Mouse (Mus musculus) cortical plate, adult 2 months (tissue): ENCODE measurements around the gene Chordc1. TPM values are rescaled to one million over a fixed set of nuclear protein-coding genes. Genes with fewer than 3 reads are reported as not detected.
"Not testable (repeated sequence)": the region's sequence is repeated elsewhere in the genome, so short reads cannot be mapped to it uniquely, and the experiment has no call there.

Experiments
- H3K27ac ChIP-seq: fragments of 200-500 bp; 2 replicates; pipeline ENCODE4 v1.5.1; 2012; ENCODE audit warnings: low read length, control low read depth, inconsistent platforms; ENCODE audit not compliant: insufficient read depth
- H3K4me1 ChIP-seq: fragments of 200-500 bp; 2 replicates; pipeline ENCODE4 v1.6.1; 2011; ENCODE audit warnings: low read length; ENCODE audit not compliant: control insufficient read depth, insufficient read depth
- H3K4me3 ChIP-seq: fragments of 200-500 bp; 2 replicates; pipeline ENCODE4 v1.5.1; 2011; ENCODE audit warnings: mild to moderate bottlenecking, low read length, control low read depth; ENCODE audit not compliant: insufficient read depth
- CTCF ChIP-seq: fragments of 200-500 bp; IDR thresholded peaks from 2 replicates; pipeline ENCODE4 v1.5.1; 2011; ENCODE audit warnings: mild to moderate bottlenecking, control low read depth, low read length; ENCODE audit not compliant: insufficient read depth; ENCODE audit errors: extremely low read depth
- POLR2A ChIP-seq: fragments of 200-500 bp; IDR thresholded peaks from 2 replicates; pipeline ENCODE4 v1.6.1; 2011; ENCODE audit warnings: mild to moderate bottlenecking, low read length, control low read depth; ENCODE audit not compliant: insufficient read depth; ENCODE audit errors: extremely low read depth
- polyA plus RNA-seq: library from polyadenylated mRNA; depleted of rRNA; stranded (reverse); fragments of >200 nt; gene quantifications from 2 replicates; pipeline ENCODE4 v1.2.3, GENCODE M21; 2012; rRNA removed

Gene Chordc1
- polyA plus RNA-seq: 37.6 and 39.0 TPM in 2 replicates

DNA sequence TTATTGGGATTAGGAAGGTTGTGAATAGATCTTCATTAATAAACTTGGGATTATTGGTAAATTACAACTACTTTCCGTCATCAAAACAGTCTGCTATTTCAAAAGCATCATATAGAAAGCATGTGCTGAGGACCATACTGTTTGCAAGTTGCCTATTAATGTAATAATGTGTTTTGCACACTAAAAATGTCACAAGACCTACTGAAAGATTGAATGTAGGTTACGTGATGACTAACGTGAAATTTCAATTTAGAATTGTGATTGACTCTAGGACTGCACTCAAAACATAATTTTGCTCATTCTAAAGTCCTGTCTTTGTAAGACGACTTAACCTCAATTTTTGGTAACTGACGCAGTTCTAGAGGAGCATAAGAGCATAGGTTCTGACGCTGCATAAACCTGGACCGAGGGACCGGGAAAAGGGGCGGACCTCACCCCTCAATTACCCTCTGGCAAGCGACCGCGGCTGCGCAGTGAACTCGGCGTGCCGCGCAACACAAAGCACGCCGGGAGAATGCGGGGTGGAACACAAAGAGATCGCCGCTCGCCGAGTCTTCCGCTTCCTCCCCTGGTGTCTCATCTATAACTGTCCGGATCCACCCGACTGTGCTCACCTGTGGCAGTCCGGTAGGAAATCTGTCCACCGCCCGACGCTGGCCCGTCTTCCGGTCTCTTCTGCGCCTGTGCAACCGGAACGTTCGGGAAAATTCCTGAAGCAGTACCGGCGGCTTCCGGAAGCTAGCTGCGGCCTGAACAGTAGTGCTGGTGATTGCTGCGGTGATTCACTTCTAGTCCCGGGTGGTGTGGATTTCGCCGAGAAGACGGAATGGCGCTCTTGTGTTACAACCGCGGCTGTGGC lies at the start of gene Chordc1:
Gene Chordc1, plus strand, starts transcription at position 555 of the 859 bp plus-strand sequence.
- TF ChIP-seq CTCF: no peak
- TF ChIP-seq POLR2A: peak; percentile 84
- peak within 1 kb of the TSS; percentile 72 for H3K4me3 ChIP-seq

GRCm38 (mm10) chr9:18275901-18276300 lies 16.0 kb upstream of the Chordc1 start:
- Histone ChIP-seq H3K4me3 (no peak overlapping the region), H3K4me1 (no peaks in the 10 kb centered on the region), H3K27ac (no peak overlapping the region)
- TF ChIP-seq CTCF: no peak
- no peak for TF ChIP-seq POLR2A

More for the DNA sequence above, at the start of gene Chordc1:
- Histone ChIP-seq H3K27ac (peak within 1 kb of the TSS; percentile 87), H3K4me1 (peaks cover 4% of the 10 kb centered on the region)

GRCm38 (mm10) chr9:18276844-18277243 lies 15.1 kb upstream of the Chordc1 start:
- no peaks in the 10 kb centered on the region for H3K4me1 ChIP-seq
- H3K27ac ChIP-seq: no peak overlapping the region
- no peak for TF ChIP-seq CTCF
- TF ChIP-seq POLR2A: no peak
- H3K4me3 ChIP-seq: no peak overlapping the region

- Histone ChIP-seq H3K4me1 (no peaks in the 10 kb centered on the region), H3K27ac (no peak overlapping the region), H3K4me3 (no peak overlapping the region)
- TF ChIP-seq POLR2A (no peak), CTCF (no peak)
These were observed 14.4 kb upstream of the Chordc1 start for GRCm38 (mm10) chr9:18277497-18277896.

DNA sequence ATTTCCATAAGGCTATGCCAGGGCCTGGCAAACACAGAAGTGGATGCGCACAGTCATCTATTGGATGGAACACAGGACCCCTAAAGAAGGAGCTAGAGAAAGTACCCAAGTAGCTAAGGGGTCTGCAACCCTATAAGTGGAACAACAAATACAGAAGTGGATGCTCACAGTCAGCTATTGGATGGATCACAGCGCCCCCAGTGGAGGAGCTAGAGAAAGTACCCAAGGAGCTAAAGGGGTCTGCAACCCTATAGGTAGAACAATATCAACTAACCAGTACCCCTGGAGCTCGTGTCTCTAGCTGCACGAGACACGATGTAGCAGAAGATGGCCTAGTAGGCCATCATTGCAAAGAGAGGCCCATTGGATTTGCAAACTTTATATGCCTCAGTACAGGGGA lies 13.2 kb upstream of the Chordc1 start:
- not testable (repeated sequence) for H3K27ac ChIP-seq
- 0 out of 2 replicates have a peak, but pooled peaks have one; percentile 8 for TF ChIP-seq CTCF

DNA sequence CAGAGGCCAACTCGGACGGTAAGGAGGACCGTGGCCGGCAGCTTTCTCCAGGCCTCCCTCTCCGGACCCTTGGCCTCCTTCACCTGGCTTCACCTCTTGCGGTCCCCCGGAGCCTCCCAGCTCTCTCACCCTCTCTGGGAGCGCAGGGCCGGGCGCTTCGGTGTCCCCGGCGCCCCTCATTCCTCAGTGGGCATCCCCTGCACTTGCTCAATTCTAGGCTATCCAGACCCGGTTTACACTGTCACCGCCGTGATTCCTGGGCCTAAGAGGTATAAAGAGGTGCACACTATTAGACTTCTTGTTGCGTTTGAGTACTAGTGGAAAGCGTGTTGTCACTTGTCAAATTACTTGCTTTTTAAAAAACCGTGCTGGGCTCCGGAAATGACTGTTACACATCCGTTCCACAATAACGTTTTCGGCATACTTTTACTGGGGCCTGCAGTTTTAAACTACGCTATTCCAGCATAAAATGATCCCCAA lies 558 bp downstream of the Chordc1 start:
- H3K4me1 ChIP-seq: peaks cover 4% of the 10 kb centered on the region
- H3K27ac ChIP-seq: peak overlapping the region; percentile 87
- peak overlapping the region; percentile 72 for H3K4me3 ChIP-seq
- TF ChIP-seq POLR2A: no peak
- no peak for TF ChIP-seq CTCF

More for the DNA sequence above, 13.2 kb upstream of the Chordc1 start:
- H3K4me1 ChIP-seq, H3K4me3 ChIP-seq: not testable (repeated sequence)

DNA sequence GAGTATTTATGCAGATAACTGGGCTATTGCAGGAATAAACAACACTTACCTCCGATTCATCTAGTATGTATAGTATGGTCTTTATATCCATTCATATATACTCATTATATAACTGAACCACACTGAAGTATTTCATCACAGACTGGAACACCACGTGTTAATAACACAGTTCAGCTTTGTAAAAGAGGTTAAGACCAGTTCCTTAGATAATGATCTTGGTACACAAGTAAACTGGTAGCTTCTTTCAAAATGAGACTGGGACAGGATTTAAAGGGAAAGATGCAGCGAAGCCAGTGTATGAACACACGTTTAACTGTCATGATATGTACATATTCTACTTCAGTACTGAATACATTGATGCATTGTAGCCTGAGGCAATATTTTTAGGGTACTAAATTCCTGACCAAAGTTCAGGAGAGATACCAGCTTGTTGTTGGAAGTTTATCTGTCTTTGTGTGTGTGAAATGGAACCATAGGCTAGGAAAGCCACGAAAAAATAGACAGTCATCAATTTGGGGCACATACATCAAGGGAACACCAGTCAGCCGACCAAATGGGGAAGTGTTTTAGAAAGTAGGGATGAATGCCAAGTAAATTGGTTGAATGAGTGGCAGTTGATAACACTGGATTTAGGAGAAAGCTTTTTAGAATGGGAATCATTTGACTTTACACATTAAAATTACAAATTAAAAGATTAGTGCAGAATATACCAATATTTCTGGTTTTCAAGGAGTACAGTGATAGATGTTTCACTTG lies 1.3 kb downstream of the Chordc1 start:
- H3K4me3 ChIP-seq: peak overlapping the region; percentile 72
- peaks cover 4% of the 10 kb centered on the region for H3K4me1 ChIP-seq
- TF ChIP-seq POLR2A (no peak), CTCF (no peak)
- H3K27ac ChIP-seq: no peak overlapping the region

- Histone ChIP-seq H3K4me1 (peaks cover 4% of the 10 kb centered on the region), H3K27ac (no peak overlapping the region), H3K4me3 (no peak overlapping the region)
- TF ChIP-seq CTCF (no peak), POLR2A (no peak)
These were observed 6.4 kb downstream of the Chordc1 start for GRCm38 (mm10) chr9:18298301-18298700.

GRCm38 (mm10) chr9:18319990-18320389 lies 28.1 kb downstream of the Chordc1 start:
- Histone ChIP-seq H3K27ac (no peak overlapping the region), H3K4me1 (no peaks in the 10 kb centered on the region), H3K4me3 (no peak overlapping the region)
- TF ChIP-seq CTCF (no peak), POLR2A (no peak)

Other genes with a start within 250 kb of the Chordc1 start
- gene Naalad2, start 110.9 kb downstream of the Chordc1 start, polyA plus RNA-seq: 0.69 and 0.79 TPM in 2 replicates
- gene Ubtfl1, start 112.3 kb downstream of the Chordc1 start, polyA plus RNA-seq: not detected in 2 replicates
- gene Mbd3l2, start 138.5 kb downstream of the Chordc1 start, polyA plus RNA-seq: not detected in 2 replicates
- gene Zfp558, start 186.1 kb downstream of the Chordc1 start, polyA plus RNA-seq: 1.4 and 1.6 TPM in 2 replicates
- gene Mbd3l1, start 186.2 kb downstream of the Chordc1 start, polyA plus RNA-seq: not detected in 2 replicates